Mouse (Mus musculus) brain, embryonic 14.5 days (tissue): ENCODE data around the gene Nxf1.
A peak's percentile ranks its signal among the peaks of the same experiment; 100 is the strongest.

Experiments
- CTCF ChIP-seq: fragments of 200-500 bp; IDR thresholded peaks from 2 replicates; pipeline ENCODE4 v1.5.1; 2012; ENCODE audit warnings: inconsistent platforms, mild to moderate bottlenecking, moderate library complexity, borderline replicate concordance; ENCODE audit not compliant: insufficient read depth, insufficient read length; ENCODE audit errors: extremely low read depth
- POLR2A ChIP-seq: fragments of 200-500 bp; IDR thresholded peaks from 2 replicates; pipeline ENCODE4 v1.6.1; 2012; ENCODE audit warnings: mild to moderate bottlenecking, inconsistent platforms, borderline replicate concordance; ENCODE audit not compliant: poor library complexity, insufficient read depth, insufficient read length, severe bottlenecking; ENCODE audit errors: extremely low read depth

GRCm38 (mm10) chr19:8798264-8798946 is 41.5 kb downstream of the Nxf1 start, which contains the start of gene Polr2g:
- TF ChIP-seq POLR2A (peak; percentile 30; the same call in 1 of the 2 replicates), CTCF (no peak)
